Mouse (Mus musculus) heart, adult 2 months (tissue): ENCODE measurements around the gene Calhm2. TPM values are rescaled to one million over a fixed set of nuclear protein-coding genes. Genes with fewer than 3 reads are reported as not detected.

Experiments used
- DNase-seq, 2 experiments: peaks; one replicate each; pipeline ENCODE4 v3.0.0; 2021
- H3K27ac ChIP-seq: fragments of 200-600 bp; 2 replicates; pipeline ENCODE4 v1.8.1; 2022
- H3K27me3 ChIP-seq: fragments of 200-500 bp; 2 replicates; pipeline ENCODE4 v1.6.1; 2012; ENCODE audit warnings: mild to moderate bottlenecking, low read length, inconsistent platforms, mixed read lengths; ENCODE audit not compliant: control insufficient read depth, insufficient read depth
- H3K36me3 ChIP-seq: fragments of 200-500 bp; 2 replicates; pipeline ENCODE4 v1.6.1; 2012; ENCODE audit warnings: low read length, inconsistent platforms; ENCODE audit not compliant: control insufficient read depth, insufficient read depth
- H3K4me1 ChIP-seq: fragments of 200-500 bp; 2 replicates; pipeline ENCODE4 v1.6.1; 2011; ENCODE audit warnings: low read length; ENCODE audit not compliant: control insufficient read depth, insufficient read depth
- H3K4me3 ChIP-seq: fragments of 200-600 bp; 2 replicates; pipeline ENCODE4 v1.8.1; 2022
- H3K79me2 ChIP-seq: fragments of 200-500 bp; replicated peaks from 2 replicates; pipeline ENCODE4 v1.6.1; 2012; ENCODE audit warnings: mild to moderate bottlenecking, inconsistent platforms, low read length, moderate library complexity, mixed read lengths; ENCODE audit not compliant: control insufficient read depth, insufficient read depth
- H3K9ac ChIP-seq: fragments of 200-500 bp; 2 replicates; pipeline ENCODE4 v1.6.1; 2012; ENCODE audit warnings: low read depth, mild to moderate bottlenecking, control low read depth, inconsistent platforms, low read length, mixed read lengths
- CTCF ChIP-seq: fragments of 200-600 bp; IDR thresholded peaks from 2 replicates; pipeline ENCODE4 v1.8.1; 2022; ENCODE audit warnings: antibody characterized with exemption, mild to moderate bottlenecking, moderate library complexity
- EP300 ChIP-seq: fragments of 200-500 bp; IDR thresholded peaks from 2 replicates; pipeline ENCODE4 v1.6.1; 2011; ENCODE audit warnings: low read depth, low read length, control low read depth; ENCODE audit not compliant: insufficient read depth
- POLR2A ChIP-seq: fragments of 200-500 bp; IDR thresholded peaks from 2 replicates; pipeline ENCODE4 v1.6.1; 2011; ENCODE audit warnings: mild to moderate bottlenecking, low read depth, low read length, control low read depth; ENCODE audit not compliant: insufficient read depth
- WGBS: fragments of 180-500 bp; shearing (Covaris S2); methylation state at CpG from one replicate; pipeline ENCODE4 v1.1.7; 2018; 5-methylcytosine and 5-hydroxymethylcytosine counted together
- intact Hi-C: fragments of 180-260 bp; cut with DNase I; formaldehyde crosslinking; loops from one replicate; pipeline ENCODE4 v1.15.1; 2025
- long read RNA-seq: library from polyadenylated mRNA; stranded (forward); transcript quantifications from one replicate; pipeline ENCODE4 v2.0.0, GENCODE M21; 2021
- polyA plus RNA-seq: library from polyadenylated mRNA; depleted of rRNA; stranded (reverse); fragments of >200 nt; gene quantifications from 2 replicates; pipeline ENCODE4 v1.2.3, GENCODE M21; 2012; rRNA removed
- total RNA-seq, 2 experiments: library from RNA; stranded (reverse); gene quantifications; 2 replicates each; pipeline ENCODE4 v1.2.3; 2021

The Calhm2 gene
- 1 to 10 TPM; 3.7 to 4.5 TPM for total RNA-seq
- polyA plus RNA-seq: 7.1 and 7.5 TPM in 2 replicates
- long read RNA-seq: 0 reads

DNA sequence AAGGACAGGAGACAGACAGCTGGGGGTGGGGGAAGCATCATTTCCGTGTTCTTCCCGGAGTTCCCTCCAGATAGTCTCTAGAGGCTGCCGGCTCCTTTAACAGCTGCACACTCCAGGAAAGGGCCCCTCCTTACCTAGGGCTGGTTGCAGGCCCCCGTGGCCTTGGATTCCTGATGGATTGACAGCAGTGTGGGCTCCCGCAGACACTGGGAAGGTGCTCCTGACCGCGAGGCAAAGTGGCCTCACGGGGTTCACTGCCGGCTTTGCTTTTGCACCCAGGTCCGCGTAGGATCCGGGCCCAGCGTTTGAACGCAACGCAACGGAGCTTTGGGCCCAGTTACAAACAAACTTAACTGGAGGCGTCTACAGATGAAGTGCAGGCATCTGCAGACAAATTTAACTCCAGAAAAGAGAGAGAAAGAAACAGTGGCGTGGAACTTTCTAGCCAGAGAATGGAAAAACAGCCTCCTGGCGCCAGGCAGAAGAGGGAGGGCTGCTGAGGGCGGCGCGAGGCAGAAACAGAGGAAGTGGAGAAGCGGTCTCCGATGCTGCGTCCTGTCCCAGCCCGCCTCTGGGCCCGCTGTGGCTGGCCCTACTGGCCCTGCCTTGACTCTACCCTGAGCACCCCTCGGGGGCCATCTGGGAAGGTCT, at the start of gene Calhm2:
Calhm2 (minus strand) TSS at position 524 of the 651 bp plus-strand sequence.
- TF ChIP-seq POLR2A (peak; percentile 59), EP300 (no peak), CTCF (no peak)
- no peaks in the 10 kb centered on the region for H3K79me2 ChIP-seq
- peaks cover 7% of the 10 kb centered on the region for H3K4me1 ChIP-seq
- H3K36me3 ChIP-seq: no peaks in the 10 kb centered on the region
- intact Hi-C loops: loop anchor here (2.0 kb wide), 2 partner anchors 15 to 443 kb away; no protein-coding TSS in a partner anchor
- peak within 1 kb of the TSS; percentile 69 for H3K9ac ChIP-seq
- peak within 1 kb of the TSS; percentile 93 for H3K27ac ChIP-seq
- WGBS: 3% methylated on average over 28 of the region's 28 CpGs
- H3K4me3 ChIP-seq: peak within 1 kb of the TSS; percentile 76
- no peaks in the 10 kb centered on the region for H3K27me3 ChIP-seq
- DNase-seq: peak; percentile 81 to 82

DNA sequence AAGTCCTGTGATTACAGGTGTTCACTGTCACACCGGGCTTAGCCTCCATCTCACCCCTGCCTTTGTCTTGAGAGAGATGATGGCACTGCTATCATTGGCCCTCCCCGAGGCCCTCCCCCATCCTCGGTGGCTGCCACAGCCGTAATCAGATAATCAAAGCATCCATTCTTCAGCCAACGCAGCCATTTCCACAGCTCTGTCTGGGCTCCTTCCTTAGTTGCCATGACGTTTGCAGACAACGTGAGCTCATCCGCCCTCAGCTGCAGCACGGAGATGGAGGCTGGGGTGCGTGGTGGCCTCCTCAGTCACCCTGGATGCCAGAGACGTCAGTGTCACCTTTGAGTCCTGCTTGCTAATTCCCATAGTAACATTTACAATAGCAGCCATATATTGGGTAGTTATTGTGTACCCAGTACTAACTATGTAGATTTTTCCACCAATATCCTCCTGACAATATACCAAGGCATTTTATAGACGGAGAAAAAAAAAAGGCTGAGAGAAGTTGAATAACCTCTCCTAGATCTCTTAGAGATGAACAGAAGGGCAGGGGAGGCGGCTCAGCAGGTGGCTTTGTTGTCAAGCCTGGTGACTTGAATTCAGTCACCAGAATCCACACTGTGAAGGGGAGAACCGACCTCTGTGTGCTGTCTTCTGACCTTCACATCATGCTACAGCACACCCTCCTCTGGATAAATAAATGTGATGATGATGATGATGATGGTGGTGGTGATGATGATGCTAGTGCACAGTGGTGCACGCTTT, 48.6 kb upstream of the Calhm2 start:
- no peak overlapping the region for H3K9ac ChIP-seq
- no peak for DNase-seq
- WGBS: 39% methylated on average over 15 of the region's 15 CpGs
- H3K4me3 ChIP-seq: no peak overlapping the region
- no peak overlapping the region for H3K27ac ChIP-seq
- no peaks in the 10 kb centered on the region for H3K36me3 ChIP-seq
- intact Hi-C loops: no loop called here
- no peaks in the 10 kb centered on the region for H3K4me1 ChIP-seq
- no peaks in the 10 kb centered on the region for H3K79me2 ChIP-seq
- H3K27me3 ChIP-seq: no peaks in the 10 kb centered on the region
- TF ChIP-seq POLR2A (no peak), EP300 (no peak), CTCF (no peak)

DNA sequence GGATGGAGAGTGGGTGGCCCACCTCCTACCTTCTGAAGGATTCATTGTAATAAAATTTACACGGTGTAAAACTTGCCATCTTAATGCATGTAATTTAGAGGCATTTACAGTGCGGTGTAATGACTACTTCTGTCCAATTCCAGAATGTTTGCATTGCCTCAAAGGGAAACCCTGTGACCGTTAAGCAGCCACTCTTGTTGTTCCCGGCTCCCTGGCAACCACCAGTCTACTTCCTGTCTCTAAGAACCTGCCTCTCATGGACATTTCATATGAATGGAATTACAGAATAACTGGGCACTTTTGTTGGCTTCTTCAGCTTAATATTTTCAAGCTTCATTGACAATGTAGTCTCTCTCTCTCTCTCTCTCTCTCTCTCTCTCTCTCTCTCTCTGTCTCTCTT, 46.6 kb upstream of the Calhm2 start:
- Histone ChIP-seq H3K36me3 (no peaks in the 10 kb centered on the region), H3K27me3 (no peaks in the 10 kb centered on the region), H3K9ac (no peak overlapping the region), H3K79me2 (no peaks in the 10 kb centered on the region), H3K4me1 (no peaks in the 10 kb centered on the region), H3K27ac (no peak overlapping the region), H3K4me3 (no peak overlapping the region)
- TF ChIP-seq POLR2A: no peak
- TF ChIP-seq EP300: no peak
- no peak for TF ChIP-seq CTCF
- DNase-seq: no peak
- intact Hi-C loops: no loop called here
- WGBS: 45% methylated on average over 4 of the region's 4 CpGs

DNA sequence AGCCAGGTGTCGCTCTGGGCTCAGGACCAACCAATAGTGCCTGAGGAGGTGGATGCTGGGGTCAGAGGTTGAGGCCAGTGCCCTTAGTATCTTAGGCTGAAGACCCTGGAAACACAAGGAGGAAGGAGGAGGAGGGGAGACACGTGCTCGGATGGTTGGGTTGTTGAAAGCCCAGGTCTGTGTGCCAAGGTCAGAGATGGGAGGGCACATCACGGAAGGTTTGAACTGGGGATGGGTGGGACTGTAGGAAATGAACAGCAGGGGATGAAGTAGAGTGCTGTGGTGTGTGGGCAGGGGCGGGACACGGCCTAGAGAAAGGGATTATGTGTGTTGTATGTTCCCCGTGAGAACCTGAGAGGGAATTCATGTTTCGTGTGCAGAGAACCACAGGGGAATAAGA, 46.1 kb upstream of the Calhm2 start:
- H3K36me3 ChIP-seq: no peaks in the 10 kb centered on the region
- no peak overlapping the region for H3K9ac ChIP-seq
- no peak for DNase-seq
- H3K27me3 ChIP-seq: peaks cover 4% of the 10 kb centered on the region
- H3K4me3 ChIP-seq: no peak overlapping the region
- TF ChIP-seq POLR2A (no peak), EP300 (no peak), CTCF (no peak)
- H3K4me1 ChIP-seq: no peaks in the 10 kb centered on the region
- H3K27ac ChIP-seq: no peak overlapping the region
- 62% methylated on average over 8 of the region's 8 CpGs for WGBS
- H3K79me2 ChIP-seq: no peaks in the 10 kb centered on the region
- intact Hi-C loops: no loop called here

DNA sequence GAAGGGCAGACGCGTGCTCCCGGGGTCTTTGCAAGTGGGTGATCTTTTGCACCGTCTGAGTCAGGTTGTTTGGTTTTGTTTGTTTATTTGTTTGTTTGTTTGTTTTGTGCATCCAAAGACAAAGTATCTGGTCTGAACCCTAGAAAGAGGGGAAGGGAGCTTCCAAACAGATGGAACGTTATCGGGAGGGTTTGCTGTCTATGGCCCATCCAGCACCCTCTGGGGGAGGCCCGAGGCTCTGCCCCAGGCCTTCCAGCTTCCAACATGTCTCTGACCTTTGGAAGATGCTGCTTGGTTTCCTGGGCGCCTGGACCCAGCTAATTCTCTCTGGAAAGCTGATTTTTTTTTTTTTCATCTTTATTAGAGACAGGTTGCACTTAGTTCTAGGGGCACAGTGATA, 41.9 kb upstream of the Calhm2 start:
- Histone ChIP-seq H3K79me2 (no peaks in the 10 kb centered on the region), H3K9ac (no peak overlapping the region), H3K4me1 (no peaks in the 10 kb centered on the region), H3K27me3 (peaks cover 8% of the 10 kb centered on the region), H3K4me3 (no peak overlapping the region), H3K36me3 (no peaks in the 10 kb centered on the region), H3K27ac (no peak overlapping the region)
- intact Hi-C loops: no loop called here
- TF ChIP-seq EP300 (no peak), POLR2A (no peak), CTCF (no peak)
- WGBS: 36% methylated on average over 8 of the region's 8 CpGs
- DNase-seq: no peak

DNA sequence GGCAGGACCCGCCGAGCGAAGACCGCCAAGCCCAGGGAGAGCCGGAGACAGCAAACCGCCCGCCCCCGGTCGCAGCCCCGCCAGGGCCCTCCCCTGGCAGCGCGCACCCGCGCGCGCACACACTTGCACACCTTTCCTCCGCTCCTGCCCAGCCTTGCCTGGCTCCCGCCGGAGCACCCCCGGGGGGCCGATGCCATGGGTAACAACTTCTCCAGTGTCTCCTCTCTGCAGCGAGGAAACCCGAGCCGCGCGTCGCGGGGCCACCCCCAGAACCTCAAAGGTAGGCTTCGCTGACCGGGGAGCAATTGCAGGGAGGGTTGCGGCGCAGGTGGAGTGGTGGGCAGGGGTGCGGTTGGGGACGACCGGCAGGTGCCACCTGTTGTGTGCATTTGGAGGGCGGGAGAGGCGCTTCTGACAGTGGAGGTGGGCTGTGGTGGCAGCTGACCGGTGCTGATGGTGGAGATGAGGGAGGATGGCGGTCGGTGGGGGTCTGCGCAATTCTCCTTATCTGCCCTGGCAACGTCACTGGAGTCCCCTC, 41.2 kb upstream of the Calhm2 start:
- Histone ChIP-seq H3K79me2 (no peaks in the 10 kb centered on the region), H3K4me1 (no peaks in the 10 kb centered on the region), H3K36me3 (no peaks in the 10 kb centered on the region), H3K9ac (peak overlapping the region; percentile 56; the same call in 1 of the 2 replicates), H3K4me3 (peak overlapping the region; percentile 44), H3K27ac (no peak overlapping the region), H3K27me3 (peaks cover 8% of the 10 kb centered on the region)
- no peak for TF ChIP-seq CTCF
- TF ChIP-seq EP300: no peak
- no peak for TF ChIP-seq POLR2A
- peak in 1 of 2 experiments; percentile 23 for DNase-seq
- WGBS: 5% methylated on average over 36 of the region's 42 CpGs
- intact Hi-C loops: loop anchor here (5.0 kb wide), 1 partner anchor 73 kb away; no protein-coding TSS in a partner anchor
